Mouse (Mus musculus) midbrain, embryonic 14.5 days (tissue): ENCODE measurements at regions not wholly inside any gene's neighbourhood (a gene's known extent, or its start where the extent isn't known, plus 50 kb on each side); places are given as distances from the start of the nearest gene placed in this dataset.

Source experiments
- ATAC-seq: fragments of 200-750 bp; cut with Nextera tagmentation; 2 replicates; pipeline ENCODE4 v1.8.0; 2017; ENCODE audit warnings: moderate number of reproducible peaks, moderate library complexity; ENCODE audit not compliant: low FRiP score, low TSS enrichment
- DNase-seq: peaks from one replicate; pipeline ENCODE4 v3.0.0-alpha.2; 2015
- H3K27ac ChIP-seq: fragments of 300-500 bp; sonication (generic); replicated peaks from 2 replicates; pipeline ENCODE4 v1.5.1; 2014; ENCODE audit warnings: mild to moderate bottlenecking, low read depth, low read length, moderate library complexity
- H3K27me3 ChIP-seq: fragments of 300-500 bp; sonication (generic); 2 replicates; pipeline ENCODE4 v1.6.1; 2014; ENCODE audit warnings: low read length, control low read depth, mixed read lengths; ENCODE audit not compliant: control insufficient read depth, insufficient read depth
- H3K36me3 ChIP-seq: fragments of 300-500 bp; sonication (generic); 2 replicates; pipeline ENCODE4 v1.6.1; 2014; ENCODE audit warnings: low read length, control low read depth; ENCODE audit not compliant: control insufficient read depth, insufficient read depth
- H3K4me1 ChIP-seq: fragments of 300-500 bp; sonication (generic); 2 replicates; pipeline ENCODE4 v1.6.1; 2014; ENCODE audit warnings: mild to moderate bottlenecking, antibody characterized with exemption, low read length, control low read depth; ENCODE audit not compliant: control insufficient read depth, insufficient read depth
- H3K4me2 ChIP-seq: fragments of 300-500 bp; sonication (generic); 2 replicates; pipeline ENCODE4 v1.6.1; 2014; ENCODE audit warnings: mild to moderate bottlenecking, low read length, moderate library complexity
- H3K4me3 ChIP-seq: fragments of 300-500 bp; sonication (generic); replicated peaks from 2 replicates; pipeline ENCODE4 v1.5.1; 2014; ENCODE audit warnings: low read depth, low read length
- H3K9ac ChIP-seq: fragments of 300-500 bp; sonication (generic); replicated peaks from 2 replicates; pipeline ENCODE4 v1.6.1; 2014; ENCODE audit warnings: mild to moderate bottlenecking, low read length, moderate library complexity
- H3K9me3 ChIP-seq: fragments of 300-500 bp; sonication (generic); 2 replicates; pipeline ENCODE4 v1.6.1; 2016; ENCODE audit warnings: low read length, control low read depth, mixed read lengths; ENCODE audit not compliant: control insufficient read depth
- WGBS: fragments of 180-500 bp; shearing (Covaris S2); extraction: QIAGEN DNeasy Blood & Tissue Kit; methylation state at CpG from one replicate; pipeline ENCODE4 v1.1.7; 2014; 5-methylcytosine and 5-hydroxymethylcytosine counted together

DNA sequence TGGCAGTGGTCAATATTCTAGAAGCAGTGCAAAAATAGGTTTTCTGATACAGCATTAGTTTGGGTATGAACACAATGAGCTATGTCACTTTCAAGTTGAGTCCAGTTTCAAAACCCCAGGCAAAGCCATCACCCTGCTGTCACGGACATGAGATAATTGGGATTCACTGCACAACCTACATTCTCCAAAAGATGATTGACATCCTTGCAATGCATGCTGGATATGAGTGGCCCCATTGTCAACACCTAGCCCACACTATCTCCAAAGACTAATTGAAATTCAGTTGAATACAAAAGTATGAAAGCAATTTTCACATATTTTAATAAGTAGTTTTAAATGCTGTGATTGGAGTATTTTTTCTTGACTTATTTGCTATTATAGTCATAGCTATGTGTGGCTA, 783.7 kb upstream of the Tbl1xr1 start:
- no peak overlapping the region for H3K9ac ChIP-seq
- no peaks in the 10 kb centered on the region for H3K4me1 ChIP-seq
- no peak for DNase-seq
- H3K27ac ChIP-seq, result no peak overlapping the region
- H3K27me3 ChIP-seq, result no peaks in the 10 kb centered on the region
- ATAC-seq, result no peak
- H3K36me3 ChIP-seq, result no peaks in the 10 kb centered on the region
- no peak overlapping the region for H3K4me3 ChIP-seq
- 49% methylated on average over 1 of the region's 1 CpGs for WGBS
- no peaks in the 10 kb centered on the region for H3K9me3 ChIP-seq
- H3K4me2 ChIP-seq, result no peak overlapping the region

DNA sequence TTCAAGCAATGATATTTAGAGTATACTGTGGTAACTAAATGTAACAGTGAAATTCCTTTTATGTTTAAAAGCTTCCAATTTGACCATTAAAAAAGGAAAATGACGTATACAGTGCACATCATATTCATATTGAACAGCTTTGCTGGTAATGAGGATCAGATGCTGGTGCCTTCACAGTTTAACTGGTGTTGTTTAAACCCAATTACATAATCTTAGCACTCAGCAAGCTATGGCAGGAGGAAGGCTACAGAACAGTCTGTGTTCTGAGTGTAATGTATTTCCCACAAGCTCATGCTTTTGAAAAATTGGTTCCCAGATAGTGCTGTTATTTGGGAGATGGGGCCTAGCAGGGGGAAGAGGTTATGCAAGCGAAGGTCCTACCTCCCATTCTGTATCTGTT, 783.1 kb upstream of the Tbl1xr1 start:
- no peaks in the 10 kb centered on the region for H3K4me1 ChIP-seq
- H3K36me3 ChIP-seq, result no peaks in the 10 kb centered on the region
- H3K9ac ChIP-seq, result no peak overlapping the region
- 83% methylated on average over 2 of the region's 2 CpGs for WGBS
- no peak overlapping the region for H3K27ac ChIP-seq
- H3K4me3 ChIP-seq, result no peak overlapping the region
- H3K4me2 ChIP-seq, result no peak overlapping the region
- no peak for ATAC-seq
- DNase-seq, result no peak
- no peaks in the 10 kb centered on the region for H3K9me3 ChIP-seq
- no peaks in the 10 kb centered on the region for H3K27me3 ChIP-seq

DNA sequence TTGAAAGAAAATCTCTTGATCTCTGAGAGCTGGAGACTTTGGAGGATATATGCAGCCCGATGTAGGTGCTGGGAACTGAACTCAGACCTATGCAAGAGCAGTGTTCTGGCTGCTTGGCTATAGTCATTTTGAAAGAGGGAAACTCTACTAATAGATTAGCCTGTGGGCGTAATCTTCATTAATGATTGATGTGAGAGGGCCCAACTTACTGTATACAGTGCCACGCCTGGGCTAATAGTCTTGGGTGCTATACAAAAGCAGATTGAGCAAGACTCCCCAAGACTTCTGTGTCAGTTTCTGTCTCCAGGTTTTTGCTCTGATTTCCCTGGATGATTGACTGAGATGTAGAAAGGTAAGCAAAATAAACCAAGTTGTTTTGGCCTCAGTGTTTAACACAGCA, 781.7 kb upstream of the Tbl1xr1 start:
- no peaks in the 10 kb centered on the region for H3K36me3 ChIP-seq
- no peak overlapping the region for H3K9ac ChIP-seq
- no peaks in the 10 kb centered on the region for H3K4me1 ChIP-seq
- no peak overlapping the region for H3K4me3 ChIP-seq
- WGBS, result 92% methylated on average over 3 of the region's 3 CpGs
- H3K4me2 ChIP-seq, result no peak overlapping the region
- no peak for ATAC-seq
- no peak for DNase-seq
- no peak overlapping the region for H3K27ac ChIP-seq
- H3K9me3 ChIP-seq, result no peaks in the 10 kb centered on the region
- H3K27me3 ChIP-seq, result no peaks in the 10 kb centered on the region

DNA sequence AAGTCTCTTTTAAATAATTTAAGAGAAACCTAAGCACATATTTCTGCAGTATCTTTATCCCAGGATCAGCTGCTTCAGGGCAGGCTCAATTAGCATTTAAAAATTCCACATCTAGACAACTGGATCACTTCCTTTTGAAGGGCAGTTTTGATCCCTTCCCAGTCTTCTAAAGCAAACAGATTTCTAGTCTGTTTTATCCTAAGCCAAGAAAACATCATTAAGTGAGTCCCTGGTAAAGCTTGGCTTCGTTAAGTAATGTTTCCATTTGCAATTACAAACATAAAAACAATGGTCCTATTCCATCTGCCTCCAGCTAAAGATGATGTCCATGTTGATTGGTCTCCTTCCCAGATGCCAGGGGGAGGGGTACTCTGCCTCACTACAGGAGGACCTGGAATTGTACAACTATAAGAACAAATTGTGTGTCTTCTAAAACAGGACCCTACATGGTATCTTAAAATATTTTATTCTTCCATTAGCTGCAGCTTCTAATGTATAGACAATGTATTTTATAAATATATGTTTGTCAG, 779.8 kb upstream of the Tbl1xr1 start:
- H3K36me3 ChIP-seq, result no peaks in the 10 kb centered on the region
- no peak overlapping the region for H3K9ac ChIP-seq
- no peaks in the 10 kb centered on the region for H3K4me1 ChIP-seq
- no peak overlapping the region for H3K27ac ChIP-seq
- ATAC-seq (no peak), DNase-seq (no peak)
- 45% methylated on average over 1 of the region's 1 CpGs for WGBS
- H3K27me3 ChIP-seq, result no peaks in the 10 kb centered on the region
- H3K4me2 ChIP-seq, result no peak overlapping the region
- no peaks in the 10 kb centered on the region for H3K9me3 ChIP-seq
- no peak overlapping the region for H3K4me3 ChIP-seq

DNA sequence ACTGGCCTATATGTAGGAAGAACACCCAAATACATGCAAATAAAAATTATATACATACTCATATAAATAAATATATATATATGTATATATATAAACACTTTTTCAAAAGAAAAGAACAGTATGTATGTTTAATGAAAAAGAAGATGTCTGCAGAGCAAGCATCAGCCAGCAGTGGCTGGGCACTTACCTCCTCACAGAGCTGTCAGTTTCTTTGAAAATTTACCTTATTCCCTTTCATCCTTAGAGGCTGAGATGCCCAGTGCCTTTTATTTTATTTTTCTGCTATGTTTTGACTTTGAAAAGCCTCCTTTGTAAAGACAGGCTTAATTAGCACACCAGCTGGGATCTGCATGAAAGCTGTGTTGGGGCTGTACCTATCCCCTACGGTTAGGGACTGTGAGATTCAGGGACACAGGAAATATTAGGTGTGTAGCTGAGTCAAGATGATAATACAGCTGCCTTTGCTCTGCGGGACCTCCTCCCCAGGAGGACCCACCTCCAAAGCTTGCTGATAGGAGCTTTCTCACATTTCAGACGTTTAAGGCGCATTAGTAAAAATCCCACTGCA, 751.0 kb upstream of the Tbl1xr1 start:
- whole genome bisulfite sequencing, result 42% methylated on average over 4 of the region's 4 CpGs
- DNase-seq, result peak; percentile 33
- Histone ChIP-seq H3K9ac (no peak overlapping the region), H3K9me3 (no peaks in the 10 kb centered on the region), H3K36me3 (no peaks in the 10 kb centered on the region), H3K4me3 (no peak overlapping the region), H3K4me1 (no peaks in the 10 kb centered on the region), H3K27ac (no peak overlapping the region), H3K27me3 (no peaks in the 10 kb centered on the region), H3K4me2 (no peak overlapping the region)
- peak; percentile 57; the same call in 1 of the 2 replicates for ATAC-seq

DNA sequence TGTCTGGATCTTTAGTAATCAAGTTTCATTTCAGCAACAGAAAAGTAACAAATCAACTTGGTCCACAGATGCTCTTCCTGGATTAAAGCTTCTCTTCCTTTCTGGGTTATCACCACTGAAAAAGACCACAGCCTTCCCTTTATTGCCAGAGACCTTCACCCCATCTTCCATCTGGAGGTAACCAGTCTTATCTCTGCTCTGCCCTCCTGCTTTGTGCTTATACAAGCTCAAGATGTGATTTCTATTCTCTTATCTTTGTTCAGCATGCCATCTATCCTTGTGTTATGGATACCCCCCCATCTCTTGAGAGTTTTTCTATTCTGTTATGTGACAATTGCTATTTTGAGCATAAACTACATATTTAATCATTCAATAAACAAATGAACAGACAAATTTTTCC, 734.5 kb upstream of the Tbl1xr1 start:
- no peaks in the 10 kb centered on the region for H3K27me3 ChIP-seq
- no peak overlapping the region for H3K4me3 ChIP-seq
- no peaks in the 10 kb centered on the region for H3K9me3 ChIP-seq
- H3K4me1 ChIP-seq, result no peaks in the 10 kb centered on the region
- no peak overlapping the region for H3K9ac ChIP-seq
- H3K4me2 ChIP-seq, result no peak overlapping the region
- no peak for ATAC-seq
- DNase-seq, result no peak
- no peaks in the 10 kb centered on the region for H3K36me3 ChIP-seq
- H3K27ac ChIP-seq, result no peak overlapping the region

DNA sequence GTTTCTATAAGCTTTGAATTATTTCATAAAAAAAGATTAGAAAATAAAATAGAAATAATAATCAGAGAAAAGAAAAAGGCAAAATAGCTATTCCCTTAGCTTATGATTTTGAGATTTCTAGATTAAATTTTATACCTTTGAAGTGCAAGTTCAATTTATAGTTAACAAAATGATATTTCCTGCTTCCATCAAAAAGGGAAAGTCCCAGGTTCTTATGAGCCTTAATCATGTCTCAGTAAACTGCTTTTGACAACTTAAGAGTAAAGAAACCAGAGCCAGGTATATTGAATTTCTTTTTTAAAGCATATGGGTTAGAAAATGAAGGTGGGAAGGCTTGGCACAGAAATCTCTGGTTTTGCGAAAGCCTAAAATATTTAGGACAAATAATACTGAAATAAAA, 733.4 kb upstream of the Tbl1xr1 start:
- no peak for DNase-seq
- H3K4me2 ChIP-seq, result no peak overlapping the region
- H3K9ac ChIP-seq, result no peak overlapping the region
- no peak overlapping the region for H3K4me3 ChIP-seq
- no peaks in the 10 kb centered on the region for H3K36me3 ChIP-seq
- no peaks in the 10 kb centered on the region for H3K9me3 ChIP-seq
- no peak for ATAC-seq
- no peaks in the 10 kb centered on the region for H3K4me1 ChIP-seq
- WGBS, result 100% methylated on average over 1 of the region's 1 CpGs
- no peak overlapping the region for H3K27ac ChIP-seq
- no peaks in the 10 kb centered on the region for H3K27me3 ChIP-seq

DNA sequence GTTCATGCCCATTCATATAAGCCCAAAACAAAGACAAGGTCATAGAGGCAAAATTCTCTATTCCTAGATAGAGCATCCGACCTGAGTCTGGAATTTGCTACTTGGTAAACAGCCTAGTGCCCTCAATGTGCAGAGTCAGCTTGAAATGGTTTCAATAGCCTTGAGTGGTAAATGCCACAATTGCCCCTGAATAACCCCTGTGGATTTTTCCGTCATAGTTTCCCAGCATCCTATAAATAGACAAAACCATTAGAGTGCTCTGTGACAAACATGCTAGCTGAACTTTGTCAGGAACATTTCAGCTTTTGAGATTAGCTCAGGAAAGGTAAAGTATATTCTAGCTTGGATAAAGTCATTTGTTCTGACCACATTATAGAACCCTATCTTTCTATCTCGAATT, 727.0 kb upstream of the Tbl1xr1 start:
- no peak overlapping the region for H3K4me3 ChIP-seq
- no peaks in the 10 kb centered on the region for H3K9me3 ChIP-seq
- no peak overlapping the region for H3K9ac ChIP-seq
- no peak overlapping the region for H3K4me2 ChIP-seq
- no peaks in the 10 kb centered on the region for H3K36me3 ChIP-seq
- no peaks in the 10 kb centered on the region for H3K27me3 ChIP-seq
- ATAC-seq, result no peak
- no peak for DNase-seq
- no peaks in the 10 kb centered on the region for H3K4me1 ChIP-seq
- WGBS, result 84% methylated on average over 3 of the region's 3 CpGs
- no peak overlapping the region for H3K27ac ChIP-seq

DNA sequence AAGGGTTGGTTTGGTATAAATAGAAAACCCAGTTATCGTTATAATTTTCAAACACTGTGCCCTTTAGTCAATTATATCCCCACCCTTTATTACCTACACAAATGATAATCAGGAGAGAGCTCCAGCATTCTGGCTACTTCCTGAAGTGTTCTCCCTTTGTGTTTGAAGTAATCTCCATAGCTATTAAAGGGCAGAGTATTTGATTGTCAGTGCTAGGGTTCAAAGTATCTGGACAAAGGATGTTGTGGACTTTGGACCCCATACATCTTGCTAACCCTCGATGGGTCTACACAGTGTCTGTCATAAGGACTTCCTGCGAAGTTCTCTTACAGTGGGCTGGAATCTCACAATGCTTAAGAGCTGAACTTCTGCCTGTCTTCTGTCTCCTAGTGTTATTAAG, 720.3 kb upstream of the Tbl1xr1 start:
- 78% methylated on average over 3 of the region's 3 CpGs for WGBS
- H3K27ac ChIP-seq, result no peak overlapping the region

More for the DNA sequence above, 720.3 kb upstream of the Tbl1xr1 start:
- Histone ChIP-seq H3K4me2 (no peak overlapping the region), H3K4me1 (0 out of 2 replicates have a peak, but pooled peaks cover 3% of the 10 kb centered on the region), H3K36me3 (no peaks in the 10 kb centered on the region), H3K9me3 (no peaks in the 10 kb centered on the region), H3K9ac (no peak overlapping the region), H3K4me3 (no peak overlapping the region), H3K27me3 (no peaks in the 10 kb centered on the region)
- no peak for ATAC-seq
- no peak for DNase-seq
